Mouse (Mus musculus): ENCODE data around the gene Entpd1. TPM values are rescaled to one million over a fixed set of nuclear protein-coding genes. Genes with fewer than 3 reads are reported as not detected.

Entpd1 gene
- polyA plus RNA-seq, 1 experiment from 2014 or later, result 5.4 TPM

- Histone ChIP-seq H3K4me2 (replicated peaks; ENCODE audit: low read depth, low read length) (no peak overlapping the region), H3K27ac (ENCODE audit: low read depth, low read length) (no peak overlapping the region), H3K9ac (ENCODE audit: low read depth, low read length) (no peak overlapping the region), H3K36me3 (ENCODE audit: control insufficient read depth, insufficient read depth, low read length) (no peaks in the 10 kb centered on the region), H3K4me3 (ENCODE audit: low read length) (no peak overlapping the region), H3K27me3 (ENCODE audit: control insufficient read depth, insufficient read depth, low read length) (no peaks in the 10 kb centered on the region), H3K4me1 (ENCODE audit: control insufficient read depth, insufficient read depth, low read length) (no peaks in the 10 kb centered on the region), H3K9me3 (ENCODE audit: control insufficient read depth, low read length) (0 out of 2 replicates have a peak, but pooled peaks cover 2% of the 10 kb centered on the region)
- 72% methylated on average over 5 of the region's 5 CpGs for WGBS
- ATAC-seq (ENCODE audit: low FRiP score, low TSS enrichment), result no peak
Measured at GRCm38 (mm10) chr19:40632668-40633067, 20.5 kb downstream of the Entpd1 start.

DNA sequence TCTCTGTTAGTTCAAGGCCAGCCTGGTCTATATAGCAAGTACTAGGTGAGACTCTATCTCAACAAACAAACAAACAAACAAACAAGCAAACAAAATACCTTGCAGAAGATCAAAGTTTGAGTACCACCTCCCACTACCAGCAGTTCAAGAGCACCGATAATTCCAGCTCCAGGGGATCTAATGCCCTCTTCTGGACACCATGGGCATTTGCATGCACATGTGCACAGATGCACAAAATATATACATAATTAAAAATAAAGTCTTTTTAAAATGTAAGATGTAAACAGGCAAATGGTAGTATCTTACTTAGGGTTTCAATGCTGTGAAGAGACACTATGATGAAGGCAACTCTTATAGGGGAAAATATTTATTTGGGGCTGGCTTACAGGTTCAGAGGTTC lies 21.0 kb downstream of the Entpd1 start:
- Histone ChIP-seq H3K27me3 (ENCODE audit: control insufficient read depth, insufficient read depth, low read length) (no peaks in the 10 kb centered on the region), H3K9ac (ENCODE audit: low read depth, low read length) (no peak overlapping the region), H3K4me1 (ENCODE audit: control insufficient read depth, insufficient read depth, low read length) (no peaks in the 10 kb centered on the region), H3K27ac (ENCODE audit: low read depth, low read length) (no peak overlapping the region), H3K4me3 (ENCODE audit: low read length) (no peak overlapping the region), H3K36me3 (ENCODE audit: control insufficient read depth, insufficient read depth, low read length) (no peaks in the 10 kb centered on the region), H3K9me3 (ENCODE audit: control insufficient read depth, low read length) (0 out of 2 replicates have a peak, but pooled peaks cover 2% of the 10 kb centered on the region), H3K4me2 (replicated peaks; ENCODE audit: low read depth, low read length) (no peak overlapping the region)
- ATAC-seq (ENCODE audit: low FRiP score, low TSS enrichment), result no peak
- whole genome bisulfite sequencing, result 71% methylated on average over 1 of the region's 1 CpGs

DNA sequence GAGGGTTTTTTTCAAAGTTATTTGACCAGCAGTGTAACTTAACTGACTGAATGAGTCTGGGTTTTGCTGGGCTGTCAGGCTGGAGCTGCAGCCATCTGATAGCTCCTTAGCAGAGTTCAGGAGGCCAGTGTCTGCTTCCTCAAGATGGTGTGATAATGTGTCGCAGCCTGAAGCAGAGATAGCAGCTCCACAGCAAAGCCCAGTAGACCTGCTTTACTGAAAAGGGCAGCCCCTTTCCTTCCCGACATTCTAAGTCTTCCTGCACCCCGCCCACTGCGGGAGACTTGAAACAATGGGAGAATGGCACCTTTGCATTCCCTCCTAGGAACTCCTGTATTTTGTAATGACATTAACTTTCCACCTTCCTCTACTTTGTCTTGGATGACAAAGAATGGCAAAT lies 24.9 kb downstream of the Entpd1 start:
- Histone ChIP-seq H3K4me2 (replicated peaks; ENCODE audit: low read depth, low read length) (no peak overlapping the region), H3K27ac (ENCODE audit: low read depth, low read length) (no peak overlapping the region; the same call in 1 of the 2 replicates), H3K9ac (ENCODE audit: low read depth, low read length) (no peak overlapping the region), H3K27me3 (ENCODE audit: control insufficient read depth, insufficient read depth, low read length) (no peaks in the 10 kb centered on the region), H3K4me3 (ENCODE audit: low read length) (no peak overlapping the region), H3K9me3 (ENCODE audit: control insufficient read depth, low read length) (0 out of 2 replicates have a peak, but pooled peaks cover 2% of the 10 kb centered on the region), H3K4me1 (ENCODE audit: control insufficient read depth, insufficient read depth, low read length) (no peaks in the 10 kb centered on the region), H3K36me3 (ENCODE audit: control insufficient read depth, insufficient read depth, low read length) (no peaks in the 10 kb centered on the region)
- WGBS, result 53% methylated on average over 4 of the region's 4 CpGs
- no peak for ATAC-seq (ENCODE audit: low FRiP score, low TSS enrichment)

- 87% methylated on average over 7 of the region's 7 CpGs for WGBS
- H3K4me2 ChIP-seq (replicated peaks; ENCODE audit: low read depth, low read length), result no peak overlapping the region
- H3K4me3 ChIP-seq (ENCODE audit: low read length), result no peak overlapping the region
- no peaks in the 10 kb centered on the region for H3K4me1 ChIP-seq (ENCODE audit: control insufficient read depth, insufficient read depth, low read length)
- H3K36me3 ChIP-seq (ENCODE audit: control insufficient read depth, insufficient read depth, low read length), result no peaks in the 10 kb centered on the region
- 0 out of 2 replicates have a peak, but pooled peaks cover 2% of the 10 kb centered on the region for H3K9me3 ChIP-seq (ENCODE audit: control insufficient read depth, low read length)
- H3K27ac ChIP-seq (ENCODE audit: low read depth, low read length), result no peak overlapping the region
- ATAC-seq (ENCODE audit: low FRiP score, low TSS enrichment), result no peak
- H3K27me3 ChIP-seq (ENCODE audit: control insufficient read depth, insufficient read depth, low read length), result no peaks in the 10 kb centered on the region
- no peak overlapping the region for H3K9ac ChIP-seq (ENCODE audit: low read depth, low read length)
Measured at GRCm38 (mm10) chr19:40637601-40638000, 25.4 kb downstream of the Entpd1 start.

- H3K27ac ChIP-seq (ENCODE audit: low read depth, low read length), result no peak overlapping the region
- no peak overlapping the region for H3K4me3 ChIP-seq (ENCODE audit: low read length)
- H3K9me3 ChIP-seq (ENCODE audit: control insufficient read depth, low read length), result 0 out of 2 replicates have a peak, but pooled peaks cover 2% of the 10 kb centered on the region
- no peaks in the 10 kb centered on the region for H3K4me1 ChIP-seq (ENCODE audit: control insufficient read depth, insufficient read depth, low read length)
- no peaks in the 10 kb centered on the region for H3K36me3 ChIP-seq (ENCODE audit: control insufficient read depth, insufficient read depth, low read length)
- no peak overlapping the region for H3K9ac ChIP-seq (ENCODE audit: low read depth, low read length)
- H3K4me2 ChIP-seq (replicated peaks; ENCODE audit: low read depth, low read length), result no peak overlapping the region
- 88% methylated on average over 5 of the region's 5 CpGs for WGBS
- ATAC-seq (ENCODE audit: low FRiP score, low TSS enrichment), result no peak
- no peaks in the 10 kb centered on the region for H3K27me3 ChIP-seq (ENCODE audit: control insufficient read depth, insufficient read depth, low read length)
Measured at GRCm38 (mm10) chr19:40638582-40638981, 26.4 kb downstream of the Entpd1 start.

DNA sequence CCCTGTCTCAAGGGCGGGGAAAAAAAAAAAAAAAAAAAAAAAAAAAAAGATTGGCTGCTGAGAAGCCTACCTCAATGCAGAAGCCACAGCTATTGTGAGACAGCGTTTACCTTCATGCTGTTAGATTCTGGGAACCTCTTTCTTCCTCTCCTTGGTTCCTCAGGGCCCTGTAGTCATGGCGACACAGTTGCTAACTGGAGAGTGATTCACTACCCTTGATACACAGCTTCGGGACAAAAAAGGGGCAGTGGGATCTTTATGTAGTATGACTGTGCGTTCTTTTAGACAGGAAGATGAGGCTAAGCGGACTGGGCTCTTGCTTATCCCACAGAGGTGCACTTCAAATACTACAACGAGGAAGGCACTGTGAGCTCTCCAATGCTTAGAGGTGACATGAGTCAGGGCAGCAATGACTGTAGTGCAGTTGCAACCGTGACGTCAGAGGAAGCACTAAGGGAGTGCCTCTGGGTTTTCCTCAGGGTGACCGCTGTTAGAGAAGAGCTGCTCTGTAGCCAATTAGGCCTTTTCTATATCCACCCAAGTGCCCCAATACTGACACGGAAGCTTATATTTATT lies 27.7 kb downstream of the Entpd1 start:
- 82% methylated on average over 11 of the region's 11 CpGs for WGBS
- 0 out of 2 replicates have a peak, but pooled peaks cover 2% of the 10 kb centered on the region for H3K9me3 ChIP-seq (ENCODE audit: control insufficient read depth, low read length)
- H3K36me3 ChIP-seq (ENCODE audit: control insufficient read depth, insufficient read depth, low read length), result no peaks in the 10 kb centered on the region
- H3K27ac ChIP-seq (ENCODE audit: low read depth, low read length), result no peak overlapping the region
- H3K4me3 ChIP-seq (ENCODE audit: low read length), result no peak overlapping the region
- H3K4me1 ChIP-seq (ENCODE audit: control insufficient read depth, insufficient read depth, low read length), result no peaks in the 10 kb centered on the region
- ATAC-seq (ENCODE audit: low FRiP score, low TSS enrichment), result no peak
- no peaks in the 10 kb centered on the region for H3K27me3 ChIP-seq (ENCODE audit: control insufficient read depth, insufficient read depth, low read length)
- no peak overlapping the region for H3K9ac ChIP-seq (ENCODE audit: low read depth, low read length)
- no peak overlapping the region for H3K4me2 ChIP-seq (replicated peaks; ENCODE audit: low read depth, low read length)

GRCm38 (mm10) chr19:40640799-40641198 lies 28.6 kb downstream of the Entpd1 start:
- Histone ChIP-seq H3K4me1 (ENCODE audit: control insufficient read depth, insufficient read depth, low read length) (no peaks in the 10 kb centered on the region), H3K9ac (ENCODE audit: low read depth, low read length) (no peak overlapping the region), H3K27me3 (ENCODE audit: control insufficient read depth, insufficient read depth, low read length) (no peaks in the 10 kb centered on the region), H3K4me3 (ENCODE audit: low read length) (no peak overlapping the region), H3K27ac (ENCODE audit: low read depth, low read length) (no peak overlapping the region), H3K36me3 (ENCODE audit: control insufficient read depth, insufficient read depth, low read length) (no peaks in the 10 kb centered on the region), H3K9me3 (ENCODE audit: control insufficient read depth, low read length) (no peaks in the 10 kb centered on the region), H3K4me2 (replicated peaks; ENCODE audit: low read depth, low read length) (no peak overlapping the region)
- WGBS, result 74% methylated on average over 2 of the region's 2 CpGs
- ATAC-seq (ENCODE audit: low FRiP score, low TSS enrichment), result no peak

- H3K27me3 ChIP-seq (ENCODE audit: control insufficient read depth, insufficient read depth, low read length), result no peaks in the 10 kb centered on the region
- H3K4me3 ChIP-seq (ENCODE audit: low read length), result no peak overlapping the region
- ATAC-seq (ENCODE audit: low FRiP score, low TSS enrichment), result no peak
- no peaks in the 10 kb centered on the region for H3K9me3 ChIP-seq (ENCODE audit: control insufficient read depth, low read length)
- H3K4me2 ChIP-seq (replicated peaks; ENCODE audit: low read depth, low read length), result no peak overlapping the region
- H3K36me3 ChIP-seq (ENCODE audit: control insufficient read depth, insufficient read depth, low read length), result no peaks in the 10 kb centered on the region
- no peak overlapping the region for H3K27ac ChIP-seq (ENCODE audit: low read depth, low read length)
- 94% methylated on average over 1 of the region's 1 CpGs for WGBS
- H3K4me1 ChIP-seq (ENCODE audit: control insufficient read depth, insufficient read depth, low read length), result no peaks in the 10 kb centered on the region
- no peak overlapping the region for H3K9ac ChIP-seq (ENCODE audit: low read depth, low read length)
Measured at GRCm38 (mm10) chr19:40643846-40644245, 31.7 kb downstream of the Entpd1 start.

- Histone ChIP-seq H3K4me1 (ENCODE audit: control insufficient read depth, insufficient read depth, low read length) (no peaks in the 10 kb centered on the region), H3K27ac (ENCODE audit: low read depth, low read length) (no peak overlapping the region), H3K36me3 (ENCODE audit: control insufficient read depth, insufficient read depth, low read length) (no peaks in the 10 kb centered on the region), H3K9me3 (ENCODE audit: control insufficient read depth, low read length) (no peaks in the 10 kb centered on the region), H3K27me3 (ENCODE audit: control insufficient read depth, insufficient read depth, low read length) (no peaks in the 10 kb centered on the region), H3K4me3 (ENCODE audit: low read length) (no peak overlapping the region), H3K9ac (ENCODE audit: low read depth, low read length) (no peak overlapping the region), H3K4me2 (replicated peaks; ENCODE audit: low read depth, low read length) (no peak overlapping the region)
- 35% methylated on average over 6 of the region's 6 CpGs for WGBS
- ATAC-seq (ENCODE audit: low FRiP score, low TSS enrichment), result no peak
Measured at GRCm38 (mm10) chr19:40646379-40646778, 34.2 kb downstream of the Entpd1 start.

All from kidney, embryonic 14.5 days (tissue).